Mouse (Mus musculus) liver, postnatal 0 days (tissue): ENCODE results near the gene Elf1.
"Not testable (repeated sequence)": the region's sequence is repeated elsewhere in the genome, so short reads cannot be mapped to it uniquely, and the experiment has no call there.

Experiments used
- CTCF ChIP-seq: sonication (generic); IDR thresholded peaks from 2 replicates; pipeline ENCODE4 v1.5.1; 2016; ENCODE audit warnings: antibody characterized with exemption, low read depth
- EP300 ChIP-seq: IDR thresholded peaks from 2 replicates; pipeline ENCODE4 v1.6.1; 2016; ENCODE audit warnings: antibody characterized with exemption, low read depth, mild to moderate bottlenecking

GRCm38 (mm10) chr14:79534656-79535055, 53.7 kb downstream of the Elf1 start:
- not testable (repeated sequence) for TF ChIP-seq EP300, CTCF
